ENCODE assay signal across 31 mouse cellular contexts in genomic region chr6:142862265-142862664, GRCm38 (mm10). TPM values are rescaled to one million over a fixed set of nuclear protein-coding genes. Genes with fewer than 3 reads are reported as not detected.
DNase-seq lines count a peak whose midpoint lies in the region; ATAC-seq and TF ChIP-seq lines count a peak whose summit lies in the region.
"Had no signal": no experiment of that assay in that cellular context is flagged by ENCODE, and none has a peak within 500 bp of the region (broad histone marks: within the 10 kb centered on the region; RNA-seq: fewer than 3 reads in every experiment).

No protein-coding gene starts in this region.

- no peak for TF ChIP-seq POLR2A in testis, adult 2 months (IDR thresholded peaks at IDR 0.05; ENCODE audit: control insufficient read depth, low read depth, low read length)

- H3K27me3 ChIP-seq in testis, adult 2 months (ENCODE audit: control insufficient read depth, insufficient read depth, low read length) = no peaks in the 10 kb centered on the region
- H3K27me3 ChIP-seq in G1E (ENCODE audit: insufficient read depth, low read length) = peaks cover 3% of the 10 kb centered on the region; the same call in 1 of the 2 replicates
- no peaks in the 10 kb centered on the region for H3K27me3 ChIP-seq in limb, embryonic 10.5 days (ENCODE audit: low read depth, poor library complexity, severe bottlenecking)
- H3K27me3 ChIP-seq: hindbrain, embryonic 15.5 days; kidney, embryonic 15.5 days; midbrain, embryonic 12.5 days had no signal

- no peaks in the 10 kb centered on the region for H3K9me3 ChIP-seq in G1E (replicated peaks)
- H3K9me3 ChIP-seq in limb, embryonic 10.5 days (replicated peaks) = no peaks in the 10 kb centered on the region
- H3K9me3 ChIP-seq: forebrain, embryonic 10.5 days; hindbrain, embryonic 15.5 days; kidney, embryonic 15.5 days; midbrain, embryonic 12.5 days had no signal

- WGBS in limb, embryonic 10.5 days = 92% methylated on average over 3 of the region's 3 CpGs

- ATAC-seq in G1E (ENCODE audit: extremely low read depth, insufficient number of reproducible peaks, low FRiP score, poor library complexity, severe bottlenecking) = peak; percentile 52; the same call in 1 of the 2 replicates
- ATAC-seq in granulocyte monocyte progenitor cell, adult 5-6 weeks (replicated peaks; ENCODE audit: poor library complexity, severe bottlenecking) = peak; percentile 84
- ATAC-seq in neutrophil, adult 5-6 weeks (ENCODE audit: extremely low read depth, insufficient number of reproducible peaks, low FRiP score, poor library complexity, severe bottlenecking) = 0 out of 2 replicates have a peak, but pooled peaks have one; percentile 34
- ATAC-seq: forebrain, embryonic 16.5 days; intestine, postnatal 0 days had no signal

- no peaks in the 10 kb centered on the region for H3K4me1 ChIP-seq in testis, adult 2 months (ENCODE audit: control insufficient read depth, insufficient read depth, low read length)
- H3K4me1 ChIP-seq in G1E (ENCODE audit: insufficient read depth, low read depth, low read length) = peaks cover 14% of the 10 kb centered on the region
- H3K4me1 ChIP-seq in limb, embryonic 10.5 days = peaks cover 9% of the 10 kb centered on the region

- no peaks in the 10 kb centered on the region for H3K36me3 ChIP-seq in testis, adult 2 months (ENCODE audit: control insufficient read depth, insufficient read depth, low read length)
- no peaks in the 10 kb centered on the region for H3K36me3 ChIP-seq in G1E (replicated peaks)
- no peaks in the 10 kb centered on the region for H3K36me3 ChIP-seq in limb, embryonic 10.5 days
- H3K36me3 ChIP-seq: forebrain, embryonic 10.5 days; kidney, embryonic 15.5 days had no signal

- peak overlapping the region; percentile 72 for H3K4me3 ChIP-seq in testis, adult 2 months (ENCODE audit: control insufficient read depth, low read depth, low read length)
- H3K4me3 ChIP-seq in G1E (ENCODE audit: low read depth, low read length) = no peak overlapping the region
- no peak overlapping the region for H3K4me3 ChIP-seq in limb, embryonic 10.5 days
- H3K4me3 ChIP-seq: forebrain, embryonic 10.5 days; hindbrain, embryonic 15.5 days; kidney, embryonic 15.5 days; midbrain, embryonic 12.5 days had no signal

- TF ChIP-seq CTCF in testis, adult 2 months (IDR thresholded peaks at IDR 0.05; ENCODE audit: control insufficient read depth, insufficient read depth, insufficient replicate concordance, low read depth, low read length) = no peak
- TF ChIP-seq CTCF in G1E (IDR thresholded peaks at IDR 0.05; ENCODE audit: low read depth, low read length) = no peak

- no peak for DNase-seq in testis, postnatal 10 days (ENCODE audit: low spot score)
- no peak for DNase-seq in G1E (ENCODE audit: low spot score)
- DNase-seq in layer of hippocampus, adult 9-10 months (ENCODE audit: low spot score) = no peak
- no peak for DNase-seq in limb, embryonic 10.5 days (ENCODE audit: low spot score)
- DNase-seq: adrenal gland, adult 8-10 months; cerebellum, adult 9-10 months; gastrocnemius, postnatal 25 days; kidney, postnatal 4 days; layer of hippocampus, adult 9-11 months; retina, postnatal 1 day; right cerebral cortex, postnatal 25 days; spleen, adult 18-20 months; thymus, postnatal 36 days had no signal

- H3K27ac ChIP-seq in testis, adult 2 months (ENCODE audit: control insufficient read depth, insufficient read depth, low read depth, low read length) = no peak overlapping the region
- no peak overlapping the region for H3K27ac ChIP-seq in limb, embryonic 10.5 days
- H3K27ac ChIP-seq: forebrain, embryonic 10.5 days; hindbrain, embryonic 15.5 days; kidney, embryonic 15.5 days; macrophage; midbrain, embryonic 12.5 days had no signal

RNA-seq across cellular contexts. Expression of gene Sult6b2, which starts 58.0 kb away (rescaled TPM):
- polyA plus RNA-seq in testis, adult 2 months (2012; rRNA removed) = 0.09 TPM in 1 of 2 replicates, not detected in the other
- total RNA-seq in G1E (2014; fragmentation: Nextera tagmentation) (not detected in 2 replicates), G1E (2017) (0.16 TPM in 1 of 2 replicates, not detected in the other)
- not detected in 2 replicates for polyA plus RNA-seq in G1E (2012)
- not detected in 2 replicates for total RNA-seq in granulocyte monocyte progenitor cell, adult 5-6 weeks (2014; fragmentation: Nextera tagmentation)
- total RNA-seq in granulocyte monocyte progenitor cell, adult 5-6 weeks (2017) = not detected in 2 replicates
- total RNA-seq in neutrophil, adult 5-6 weeks (2017) = not detected in 2 replicates
- polyA plus RNA-seq in limb, embryonic 10.5 days (2016; fragmentation: Nextera tagmentation; extraction: Ambion mirVana) = not detected in 2 replicates
- total RNA-seq: adrenal gland, adult 8-10 months; gastrocnemius, postnatal 25 days; hematopoietic stem cell, adult 5-6 weeks; left cerebral cortex, adult 18-20 months; liver, adult 2 months had no signal
- polyA plus RNA-seq: C2C12; embryonic facial prominence, embryonic 11.5 days; heart, postnatal 0 days; hindbrain, embryonic 15.5 days; kidney, embryonic 15.5 days; limb, embryonic 11.5 days; liver, adult 2 months; lung, embryonic 16.5 days; macrophage; midbrain, embryonic 12.5 days had no signal

Comparison
In these comparisons a context has a peak if more than half of its experiments do, and no peak if none do; other contexts are left out.
1. ATAC-seq: peak in every context shown above with its lines; median percentile 84 in granulocyte monocyte progenitor cell, adult 5-6 weeks; 52 in G1E; 34 in neutrophil, adult 5-6 weeks.